Mouse (Mus musculus) lung, postnatal 10 days (tissue): ENCODE results near the gene Pdzrn4.
A peak's percentile ranks its signal among the peaks of the same experiment; 100 is the strongest.
"Not testable (repeated sequence)": the region's sequence is repeated elsewhere in the genome, so short reads cannot be mapped to it uniquely, and the experiment has no call there.

ENCODE experiments used
- DNase-seq: peaks from one replicate; pipeline ENCODE4 v3.0.0; 2021

Pdzrn4 gene

GRCm38 (mm10) chr15:92396770-92397608, at the start of gene Pdzrn4:
TSS of gene Pdzrn4 (plus strand) at chr15:92396881.
- DNase-seq = peak; percentile 1

- no peak for DNase-seq
These were observed 49.3 kb upstream of the Pdzrn4 start for GRCm38 (mm10) chr15:92347426-92347825.

GRCm38 (mm10) chr15:92347902-92348301, 48.8 kb upstream of the Pdzrn4 start:
- no peak for DNase-seq

- not testable (repeated sequence) for DNase-seq
These were observed 48.2 kb upstream of the Pdzrn4 start for GRCm38 (mm10) chr15:92348453-92348852.

GRCm38 (mm10) chr15:92364153-92364552, 32.5 kb upstream of the Pdzrn4 start:
- peak; percentile 3 for DNase-seq

- DNase-seq = no peak
These were observed 32.1 kb upstream of the Pdzrn4 start for GRCm38 (mm10) chr15:92364592-92364991.

GRCm38 (mm10) chr15:92394811-92395210, 1.9 kb upstream of the Pdzrn4 start:
- DNase-seq = no peak

- DNase-seq = no peak
These were observed 2.1 kb downstream of the Pdzrn4 start for GRCm38 (mm10) chr15:92398747-92399146.

- DNase-seq = no peak
These were observed 2.6 kb downstream of the Pdzrn4 start for GRCm38 (mm10) chr15:92399278-92399677.

- no peak for DNase-seq
These were observed 4.9 kb downstream of the Pdzrn4 start for GRCm38 (mm10) chr15:92401554-92401953.

GRCm38 (mm10) chr15:92415323-92415722, 18.6 kb downstream of the Pdzrn4 start:
- DNase-seq = no peak

- no peak for DNase-seq
These were observed 19.5 kb downstream of the Pdzrn4 start for GRCm38 (mm10) chr15:92416141-92416540.

GRCm38 (mm10) chr15:92416658-92417057, 20.0 kb downstream of the Pdzrn4 start:
- no peak for DNase-seq

GRCm38 (mm10) chr15:92417120-92417519, 20.4 kb downstream of the Pdzrn4 start:
- no peak for DNase-seq

GRCm38 (mm10) chr15:92434605-92435004, 37.9 kb downstream of the Pdzrn4 start:
- DNase-seq = no peak

- DNase-seq = no peak
These were observed 38.6 kb downstream of the Pdzrn4 start for GRCm38 (mm10) chr15:92435306-92435705.

GRCm38 (mm10) chr15:92441630-92442180, 45.0 kb downstream of the Pdzrn4 start:
- no peak for DNase-seq

GRCm38 (mm10) chr15:92447708-92448147, 51.0 kb downstream of the Pdzrn4 start:
- peak; percentile 40 for DNase-seq

GRCm38 (mm10) chr15:92449112-92449511, 52.4 kb downstream of the Pdzrn4 start:
- DNase-seq = no peak

- no peak for DNase-seq
These were observed 55.9 kb downstream of the Pdzrn4 start for GRCm38 (mm10) chr15:92452620-92453019.

GRCm38 (mm10) chr15:92482198-92482597, 85.5 kb downstream of the Pdzrn4 start:
- no peak for DNase-seq

GRCm38 (mm10) chr15:92491376-92491775, 94.7 kb downstream of the Pdzrn4 start:
- DNase-seq = no peak

GRCm38 (mm10) chr15:92495465-92496174, 98.9 kb downstream of the Pdzrn4 start:
- no peak for DNase-seq
